Mouse (Mus musculus) stomach, embryonic 16.5 days (tissue): ENCODE results near the gene Farp2. TPM values are rescaled to one million over a fixed set of nuclear protein-coding genes. Genes with fewer than 3 reads are reported as not detected.
"Not testable (repeated sequence)": the region's sequence is repeated elsewhere in the genome, so short reads cannot be mapped to it uniquely, and the experiment has no call there.

Experiments
- ATAC-seq: fragments of 200-750 bp; cut with Nextera tagmentation; 2 replicates; pipeline ENCODE4 v1.8.0; 2017; ENCODE audit warnings: moderate number of reproducible peaks, moderate TSS enrichment; ENCODE audit not compliant: insufficient read depth, low FRiP score
- H3K27ac ChIP-seq: fragments of 300-500 bp; sonication (generic); 2 replicates; pipeline ENCODE4 v1.5.1; 2014; ENCODE audit warnings: low read length
- H3K27me3 ChIP-seq: fragments of 300-500 bp; sonication (generic); 2 replicates; pipeline ENCODE4 v1.6.1; 2014; ENCODE audit warnings: low read length, control low read depth, mixed read lengths; ENCODE audit not compliant: control insufficient read depth, insufficient read depth
- H3K36me3 ChIP-seq: fragments of 300-500 bp; sonication (generic); 2 replicates; pipeline ENCODE4 v1.6.1; 2014; ENCODE audit warnings: low read length; ENCODE audit not compliant: control insufficient read depth, insufficient read depth
- H3K4me1 ChIP-seq: fragments of 300-500 bp; sonication (generic); 2 replicates; pipeline ENCODE4 v1.6.1; 2014; ENCODE audit warnings: low read length, control low read depth, mixed read lengths; ENCODE audit not compliant: control insufficient read depth, insufficient read depth
- H3K4me2 ChIP-seq: fragments of 300-500 bp; sonication (generic); 2 replicates; pipeline ENCODE4 v1.6.1; 2014; ENCODE audit warnings: low read depth, low read length, mixed read lengths
- H3K4me3 ChIP-seq: fragments of 300-500 bp; sonication (generic); replicated peaks from 2 replicates; pipeline ENCODE4 v1.5.1; 2014; ENCODE audit warnings: mild to moderate bottlenecking, low read length
- H3K9ac ChIP-seq: fragments of 300-500 bp; sonication (generic); 2 replicates; pipeline ENCODE4 v1.6.1; 2014; ENCODE audit warnings: low read length
- H3K9me3 ChIP-seq: fragments of 300-500 bp; sonication (generic); replicated peaks from 2 replicates; pipeline ENCODE4 v1.6.1; 2016; ENCODE audit warnings: low read length, control low read depth; ENCODE audit not compliant: control insufficient read depth
- WGBS: fragments of 180-500 bp; shearing (Covaris S2); extraction: QIAGEN DNeasy Blood & Tissue Kit; methylation state at CpG from one replicate; pipeline ENCODE4 v1.1.7; 2014; 5-methylcytosine and 5-hydroxymethylcytosine counted together
- polyA plus RNA-seq: library from polyadenylated mRNA; unstranded; fragments of >200 nt; fragmentation: Nextera tagmentation; extraction: Ambion mirVana; gene quantifications from 2 replicates; pipeline ENCODE4 v1.2.1, GENCODE M21; 2015

The Farp2 gene
- polyA plus RNA-seq, 1 experiment from 2014 or later = 6.9 TPM

GRCm38 (mm10) chr1:93486302-93486701 is 25.6 kb upstream of the Farp2 start:
- not testable (repeated sequence) for H3K9ac ChIP-seq, H3K27me3 ChIP-seq, H3K9me3 ChIP-seq, H3K36me3 ChIP-seq, H3K4me2 ChIP-seq, ATAC-seq, H3K4me3 ChIP-seq, H3K4me1 ChIP-seq, H3K27ac ChIP-seq
- WGBS = 80% methylated on average over 2 of the region's 3 CpGs

GRCm38 (mm10) chr1:93495312-93495711 is 16.6 kb upstream of the Farp2 start:
- no peak overlapping the region for H3K4me2 ChIP-seq
- no peaks in the 10 kb centered on the region for H3K4me1 ChIP-seq
- H3K4me3 ChIP-seq = no peak overlapping the region
- no peaks in the 10 kb centered on the region for H3K27me3 ChIP-seq
- no peaks in the 10 kb centered on the region for H3K9me3 ChIP-seq
- peaks cover 4% of the 10 kb centered on the region; the same call in 1 of the 2 replicates for H3K36me3 ChIP-seq
- no peak overlapping the region for H3K9ac ChIP-seq
- no peak for ATAC-seq
- H3K27ac ChIP-seq = no peak overlapping the region
- 77% methylated on average over 3 of the region's 3 CpGs for WGBS

DNA sequence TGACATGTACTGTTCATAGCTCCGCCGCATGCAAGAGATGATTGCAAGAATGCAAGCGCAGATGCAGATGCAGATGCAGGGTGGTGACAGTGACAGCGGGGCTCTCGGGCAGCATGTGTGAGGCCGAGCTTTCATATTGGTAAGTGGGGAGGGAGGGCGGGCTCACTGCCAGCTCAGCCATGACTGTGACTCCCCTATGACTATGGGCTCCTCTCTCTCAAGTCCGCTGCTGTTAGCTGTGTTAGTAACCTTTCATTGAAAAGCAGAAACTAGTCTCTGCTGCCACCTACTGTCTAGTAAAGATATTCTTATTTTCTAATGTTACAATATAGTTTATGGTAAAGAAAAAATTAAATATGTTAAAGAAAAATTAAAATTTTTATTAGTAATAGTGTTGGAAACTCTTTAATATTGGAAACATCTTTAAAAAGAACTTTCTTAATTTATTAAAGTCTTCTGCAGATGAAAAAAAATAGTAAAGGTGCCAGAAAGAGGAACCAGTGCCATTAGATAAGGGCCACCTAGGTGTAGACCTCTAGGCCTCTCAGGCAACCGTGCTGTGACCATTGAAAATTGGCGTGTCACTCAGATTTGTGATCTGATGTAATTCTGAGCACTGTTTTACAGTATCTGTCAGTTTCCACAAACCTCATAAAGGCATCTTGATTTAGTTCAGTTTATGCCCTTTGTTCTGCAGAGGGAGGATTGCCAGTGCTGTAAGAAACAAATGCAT is 4.8 kb upstream of the Farp2 start:
- no peak overlapping the region for H3K4me2 ChIP-seq
- peaks cover 7% of the 10 kb centered on the region for H3K4me1 ChIP-seq
- peaks cover 9% of the 10 kb centered on the region for H3K36me3 ChIP-seq
- no peak overlapping the region for H3K4me3 ChIP-seq
- WGBS = 53% methylated on average over 10 of the region's 10 CpGs
- ATAC-seq = no peak
- no peak overlapping the region for H3K27ac ChIP-seq
- H3K9me3 ChIP-seq = no peaks in the 10 kb centered on the region
- H3K9ac ChIP-seq = no peak overlapping the region
- H3K27me3 ChIP-seq = no peaks in the 10 kb centered on the region

DNA sequence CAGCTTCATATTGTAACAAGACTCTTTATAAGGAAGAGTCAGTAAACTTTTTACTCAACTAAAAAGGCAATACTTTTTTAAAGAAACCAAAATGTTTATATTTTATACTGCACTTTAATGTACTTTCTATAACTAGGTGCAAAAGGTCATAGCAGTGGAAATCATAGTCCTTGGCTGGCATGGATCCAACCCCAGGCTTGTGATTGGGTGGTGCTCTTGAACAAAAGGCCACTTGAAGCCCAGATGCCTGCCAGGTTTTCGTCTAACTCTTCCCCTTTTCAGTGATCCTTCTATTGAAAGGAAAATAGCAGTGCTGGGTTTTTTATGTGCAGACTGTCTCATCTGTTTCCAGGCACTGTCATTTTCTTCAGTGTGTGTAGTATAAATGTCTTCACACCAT is 3.3 kb upstream of the Farp2 start:
- H3K27ac ChIP-seq, ATAC-seq, H3K4me3 ChIP-seq, H3K9ac ChIP-seq, H3K9me3 ChIP-seq, H3K4me2 ChIP-seq, H3K27me3 ChIP-seq, H3K36me3 ChIP-seq: not testable (repeated sequence)
- peaks cover 15% of the 10 kb centered on the region for H3K4me1 ChIP-seq
- 42% methylated on average over 1 of the region's 1 CpGs for WGBS

DNA sequence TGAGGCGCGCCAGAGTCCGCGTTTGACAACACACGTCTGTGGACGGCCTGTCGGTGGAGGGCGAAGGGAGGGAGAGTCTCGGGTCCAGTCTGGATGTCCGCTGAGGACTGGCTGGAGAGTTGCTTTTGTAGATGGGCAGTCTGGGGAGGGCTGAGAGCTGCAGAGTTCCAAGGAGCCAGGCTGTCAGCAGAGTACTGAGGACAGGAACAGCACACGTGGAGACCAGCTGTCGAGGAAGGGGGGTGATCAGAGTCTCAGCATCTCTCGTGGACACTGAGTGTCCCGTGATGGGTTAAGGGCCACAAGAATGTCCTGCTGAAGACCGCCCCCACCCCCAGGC is 442 bp downstream of the Farp2 start:
- H3K27ac ChIP-seq = peak overlapping the region; percentile 42; the same call in 1 of the 2 replicates
- H3K4me1 ChIP-seq = peaks cover 15% of the 10 kb centered on the region
- no peaks in the 10 kb centered on the region for H3K9me3 ChIP-seq
- peak overlapping the region; percentile 65 for H3K4me3 ChIP-seq
- H3K27me3 ChIP-seq = no peaks in the 10 kb centered on the region
- peak overlapping the region; percentile 71 for H3K4me2 ChIP-seq
- H3K9ac ChIP-seq = peak overlapping the region; percentile 79
- WGBS = 3% methylated on average over 15 of the region's 15 CpGs
- ATAC-seq = peak; percentile 23; the same call in 1 of the 2 replicates
- no peaks in the 10 kb centered on the region; the same call in 1 of the 2 replicates for H3K36me3 ChIP-seq

GRCm38 (mm10) chr1:93513221-93513620 is 1.3 kb downstream of the Farp2 start:
- H3K27ac ChIP-seq = no peak overlapping the region
- peak overlapping the region; percentile 65; the same call in 1 of the 2 replicates for H3K4me3 ChIP-seq
- H3K9me3 ChIP-seq = no peaks in the 10 kb centered on the region
- no peaks in the 10 kb centered on the region for H3K27me3 ChIP-seq
- no peaks in the 10 kb centered on the region; the same call in 1 of the 2 replicates for H3K36me3 ChIP-seq
- peak overlapping the region; percentile 79; the same call in 1 of the 2 replicates for H3K9ac ChIP-seq
- no peak for ATAC-seq
- H3K4me1 ChIP-seq = peaks cover 15% of the 10 kb centered on the region
- 78% methylated on average over 14 of the region's 14 CpGs for WGBS
- H3K4me2 ChIP-seq = peak overlapping the region; percentile 71; the same call in 1 of the 2 replicates

DNA sequence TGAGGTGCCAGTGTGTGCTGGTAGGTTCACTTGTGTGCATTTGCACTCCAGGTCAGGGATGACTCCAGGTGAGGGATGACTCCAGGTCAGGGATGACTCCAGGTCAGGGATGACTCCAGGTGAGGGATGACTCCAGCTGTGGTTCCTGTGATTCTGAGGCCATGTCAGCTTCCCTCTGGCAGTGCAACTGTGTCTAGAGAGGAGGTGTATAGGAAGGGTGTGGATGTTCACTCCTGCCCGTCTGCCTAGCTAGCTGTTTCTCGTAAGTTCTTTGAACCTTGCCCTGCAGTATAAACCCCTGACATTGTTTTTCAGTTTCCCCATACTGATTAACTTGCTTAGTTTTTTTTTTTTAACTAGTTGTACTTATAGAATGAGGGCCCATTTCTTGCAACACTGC is 9.6 kb downstream of the Farp2 start:
- no peak for ATAC-seq
- no peaks in the 10 kb centered on the region for H3K9me3 ChIP-seq
- no peak overlapping the region for H3K4me2 ChIP-seq
- H3K36me3 ChIP-seq = no peaks in the 10 kb centered on the region
- H3K27ac ChIP-seq = no peak overlapping the region
- 80% methylated on average over 2 of the region's 2 CpGs for WGBS
- H3K4me3 ChIP-seq = no peak overlapping the region
- H3K27me3 ChIP-seq = no peaks in the 10 kb centered on the region
- 0 out of 2 replicates have a peak, but pooled peaks cover 4% of the 10 kb centered on the region for H3K4me1 ChIP-seq
- H3K9ac ChIP-seq = no peak overlapping the region

- H3K27ac ChIP-seq = no peak overlapping the region
- WGBS = 50% methylated on average over 1 of the region's 1 CpGs
- H3K4me2 ChIP-seq = no peak overlapping the region
- ATAC-seq = no peak
- H3K36me3 ChIP-seq = no peaks in the 10 kb centered on the region
- no peaks in the 10 kb centered on the region for H3K9me3 ChIP-seq
- H3K4me1 ChIP-seq = 0 out of 2 replicates have a peak, but pooled peaks cover 4% of the 10 kb centered on the region
- H3K27me3 ChIP-seq = no peaks in the 10 kb centered on the region
- H3K9ac ChIP-seq = no peak overlapping the region
- H3K4me3 ChIP-seq = no peak overlapping the region
Measured at GRCm38 (mm10) chr1:93522325-93522724, 10.4 kb downstream of the Farp2 start.

DNA sequence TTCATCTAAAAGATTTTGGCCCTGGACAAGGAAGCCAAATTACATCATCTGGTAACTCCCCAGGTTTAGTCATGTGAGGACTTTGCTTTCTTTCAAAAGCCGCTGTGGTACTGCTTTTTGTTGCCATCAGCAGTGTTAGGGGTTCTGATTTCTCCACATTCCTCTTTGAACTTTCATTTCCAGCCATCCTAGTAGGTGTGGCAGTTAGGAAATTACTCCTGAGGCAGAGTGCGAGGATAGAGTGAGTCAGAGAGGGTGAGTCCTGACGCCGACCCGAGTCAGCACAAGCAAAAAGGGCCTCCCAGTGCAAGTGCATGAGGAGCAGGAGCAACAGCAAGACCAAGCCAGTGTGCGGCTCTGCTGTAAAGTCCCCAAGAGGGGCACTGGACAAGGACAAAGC is 17.9 kb downstream of the Farp2 start:
- Histone ChIP-seq H3K9me3 (no peaks in the 10 kb centered on the region), H3K27ac (no peak overlapping the region), H3K36me3 (0 out of 2 replicates have a peak, but pooled peaks cover 3% of the 10 kb centered on the region), H3K4me1 (no peaks in the 10 kb centered on the region), H3K4me3 (no peak overlapping the region), H3K9ac (no peak overlapping the region), H3K4me2 (no peak overlapping the region), H3K27me3 (no peaks in the 10 kb centered on the region)
- 80% methylated on average over 6 of the region's 6 CpGs for WGBS
- ATAC-seq = no peak; the same call in 1 of the 2 replicates
